ENCODE assay signal across 12 mouse cellular contexts in genomic region chr15:93472089-93472488, GRCm38 (mm10).
A peak's percentile ranks its signal among the peaks of the same experiment; 100 is the strongest.
DNase-seq lines count a peak whose midpoint lies in the region; TF ChIP-seq lines count a peak whose summit lies in the region.
"Had no signal": no experiment of that assay in that cellular context is flagged by ENCODE, and none has a peak within 500 bp of the region (broad histone marks: within the 10 kb centered on the region; RNA-seq: fewer than 3 reads in every experiment).

No protein-coding gene starts in this region.

- H3K4me1 ChIP-seq in limb, embryonic 10.5 days = peaks cover 39% of the 10 kb centered on the region

- H3K36me3 ChIP-seq in limb, embryonic 10.5 days = peaks cover 24% of the 10 kb centered on the region

- 67% methylated on average over 1 of the region's 1 CpGs for WGBS in limb, embryonic 10.5 days

- TF ChIP-seq CTCF in layer of hippocampus, adult 2 months (conservative IDR thresholded peaks at IDR 0.05) = no peak

- peak overlapping the region; percentile 32; the same call in 1 of the 2 replicates for H3K27ac ChIP-seq in layer of hippocampus, adult 2 months
- H3K27ac ChIP-seq in limb, embryonic 10.5 days = 0 out of 2 replicates have a peak overlapping the region, but pooled peaks have one; percentile 6

- no peaks in the 10 kb centered on the region for H3K27me3 ChIP-seq in limb, embryonic 10.5 days (ENCODE audit: low read depth, poor library complexity, severe bottlenecking)

- no peak for DNase-seq in layer of hippocampus, adult 2 months (ENCODE audit: low spot score in 2 of 2)
- no peak for DNase-seq in layer of hippocampus, postnatal 10 days (ENCODE audit: low spot score in 2 of 2)
- peak; percentile 34 for DNase-seq in thymus, postnatal 14 days
- DNase-seq in thymus, adult 18-20 months = no peak
- DNase-seq in limb, embryonic 10.5 days (ENCODE audit: low spot score) = no peak
- DNase-seq in adrenal gland, postnatal 4 days (ENCODE audit: low spot score in 2 of 2) = no peak
- no peak for DNase-seq in spleen, adult 18-20 months
- DNase-seq: cerebellum, adult 2 months; kidney, adult 18-20 months; kidney, postnatal 10 days; lung, postnatal 36 days; right cerebral cortex, postnatal 14 days had no signal

- no peaks in the 10 kb centered on the region for H3K9me3 ChIP-seq in limb, embryonic 10.5 days (replicated peaks)

- H3K4me3 ChIP-seq in layer of hippocampus, adult 2 months = no peak overlapping the region
- H3K4me3 ChIP-seq in limb, embryonic 10.5 days = no peak overlapping the region
